Mouse (Mus musculus): ENCODE results near the gene Ypel2.

DNA sequence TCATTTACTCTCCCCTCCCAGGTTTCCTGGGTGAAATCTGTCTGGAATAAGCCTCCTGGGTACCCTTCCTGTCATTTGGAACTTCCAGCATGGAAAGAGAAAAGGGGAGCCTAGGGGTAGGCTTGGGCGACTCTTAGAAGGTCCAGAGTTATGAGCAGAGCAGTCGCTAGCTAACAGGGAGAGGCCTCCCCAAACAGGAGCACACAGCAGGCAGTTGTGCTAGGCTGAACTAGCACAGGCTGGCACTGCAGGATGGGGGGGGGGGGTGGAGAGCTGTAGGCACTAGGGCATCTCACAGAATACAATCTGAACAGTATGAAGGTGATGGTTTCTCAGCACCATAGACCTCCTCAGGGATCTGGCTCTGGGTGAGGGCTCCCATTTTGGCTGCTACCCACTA, 31.1 kb downstream of the Ypel2 start:
- TF ChIP-seq CTCF (IDR thresholded peaks at IDR 0.05; ENCODE audit: borderline replicate concordance, insufficient read depth, low read length): no peak
- no peak for TF ChIP-seq POLR2A (IDR thresholded peaks at IDR 0.05; ENCODE audit: low read depth, low read length)
